Mouse (Mus musculus) bone marrow macrophage, adult 2 months (primary cell): ENCODE results near the gene Dpp6.

ENCODE experiments used
- CTCF ChIP-seq: IDR thresholded peaks from 2 replicates; pipeline ENCODE4 v1.5.1; 2012; ENCODE audit warnings: low read depth, mild to moderate bottlenecking, low read length, moderate library complexity
- POLR2A ChIP-seq: IDR thresholded peaks from 2 replicates; pipeline ENCODE4 v1.6.1; 2012; ENCODE audit warnings: mild to moderate bottlenecking, low read depth, low read length, borderline replicate concordance

- no peak for TF ChIP-seq POLR2A
- no peak for TF ChIP-seq CTCF
These were observed 526.6 kb downstream of the Dpp6 start for GRCm38 (mm10) chr5:27343626-27344025.
